Mouse (Mus musculus) ES-E14 (cell line): ENCODE measurements around the gene Rps6kl1. TPM values are rescaled to one million over a fixed set of nuclear protein-coding genes. Genes with fewer than 3 reads are reported as not detected.
A peak's percentile ranks its signal among the peaks of the same experiment; 100 is the strongest.

ENCODE experiments used
- DNase-seq: peaks from one replicate; pipeline ENCODE4 v3.0.0-alpha.2; 2013; ENCODE audit warnings: low read depth, low spot score
- H3K27ac ChIP-seq: 2 replicates; pipeline ENCODE4 v1.5.1; 2012; ENCODE audit warnings: low read depth, mild to moderate bottlenecking, low read length, moderate library complexity, mixed read lengths; ENCODE audit not compliant: poor library complexity, insufficient read depth, severe bottlenecking
- H3K36me3 ChIP-seq: 2 replicates; pipeline ENCODE4 v1.6.1; 2012; ENCODE audit warnings: mild to moderate bottlenecking, low read length, moderate library complexity, mixed read lengths; ENCODE audit not compliant: control insufficient read depth, poor library complexity, insufficient read depth, severe bottlenecking
- H3K4me1 ChIP-seq, 2 experiments: fragments of 150-350 bp in 1 of 2; sonication (generic) in 1 of 2; 2 replicates each; pipeline ENCODE4 v1.6.1; 2012; ENCODE audit warnings: low read length in 2 of 2, mild to moderate bottlenecking in 1 of 2, mixed read lengths in 1 of 2; ENCODE audit not compliant: control insufficient read depth in 2 of 2, insufficient read depth in 2 of 2, poor library complexity in 1 of 2
- H3K4me3 ChIP-seq, 2 experiments: fragments of 150-350 bp in 1 of 2; sonication (generic) in 1 of 2; 2 replicates each; pipeline ENCODE4 v1.5.1; 2012; ENCODE audit warnings: low read length in 2 of 2, low read depth in 1 of 2, mild to moderate bottlenecking in 1 of 2, mixed read lengths in 1 of 2; ENCODE audit not compliant: insufficient read depth in 1 of 2, poor library complexity in 1 of 2, severe bottlenecking in 1 of 2
- H3K9ac ChIP-seq: 2 replicates; pipeline ENCODE4 v1.6.1; 2012; ENCODE audit warnings: low read depth, mild to moderate bottlenecking, low read length, mixed read lengths; ENCODE audit not compliant: poor library complexity, insufficient read depth, severe bottlenecking
- H3K9me3 ChIP-seq: fragments of 150-350 bp; sonication (generic); 2 replicates; pipeline ENCODE4 v1.6.1; 2012; ENCODE audit warnings: low read depth, mild to moderate bottlenecking, low read length; ENCODE audit not compliant: control insufficient read depth, insufficient read depth
- CHD2 ChIP-seq: IDR thresholded peaks from 2 replicates; pipeline ENCODE4 v1.6.1; 2014; ENCODE audit warnings: mild to moderate bottlenecking, low read depth, low read length, inconsistent platforms
- HCFC1 ChIP-seq: IDR thresholded peaks from 2 replicates; pipeline ENCODE4 v1.6.1; 2012; ENCODE audit warnings: low read length, inconsistent platforms, borderline replicate concordance; ENCODE audit not compliant: insufficient read depth
- MAFK ChIP-seq: IDR thresholded peaks from 2 replicates; pipeline ENCODE4 v1.6.1; 2014; ENCODE audit warnings: mild to moderate bottlenecking, low read depth, low read length, inconsistent platforms; ENCODE audit not compliant: insufficient read depth
- ZC3H11A ChIP-seq: IDR thresholded peaks from 2 replicates; pipeline ENCODE4 v1.6.1; 2012; ENCODE audit warnings: low read depth, mild to moderate bottlenecking, inconsistent platforms, low read length, borderline replicate concordance
- ZNF384 ChIP-seq: IDR thresholded peaks from 2 replicates; pipeline ENCODE4 v1.6.1; 2012; ENCODE audit warnings: low read depth, low read length, inconsistent platforms
- in situ Hi-C, 2 experiments: fragments of 600-800 bp; cut with MboI; formaldehyde crosslinking; loops; one replicate each; pipeline ENCODE4 v1.15.1; 2025; ENCODE audit warnings: low sequenced_read_pairs in 2 of 2, inconsistent platforms in 1 of 2; ENCODE audit not compliant: unreplicated experiment in 2 of 2
- total RNA-seq: library from RNA; depleted of rRNA; stranded (reverse); fragments of 300-350 nt; gene quantifications from 2 replicates; pipeline ENCODE4 v1.2.3, GENCODE M21; 2012

The Rps6kl1 gene
- total RNA-seq, 1 experiment, result 4.0 TPM

DNA sequence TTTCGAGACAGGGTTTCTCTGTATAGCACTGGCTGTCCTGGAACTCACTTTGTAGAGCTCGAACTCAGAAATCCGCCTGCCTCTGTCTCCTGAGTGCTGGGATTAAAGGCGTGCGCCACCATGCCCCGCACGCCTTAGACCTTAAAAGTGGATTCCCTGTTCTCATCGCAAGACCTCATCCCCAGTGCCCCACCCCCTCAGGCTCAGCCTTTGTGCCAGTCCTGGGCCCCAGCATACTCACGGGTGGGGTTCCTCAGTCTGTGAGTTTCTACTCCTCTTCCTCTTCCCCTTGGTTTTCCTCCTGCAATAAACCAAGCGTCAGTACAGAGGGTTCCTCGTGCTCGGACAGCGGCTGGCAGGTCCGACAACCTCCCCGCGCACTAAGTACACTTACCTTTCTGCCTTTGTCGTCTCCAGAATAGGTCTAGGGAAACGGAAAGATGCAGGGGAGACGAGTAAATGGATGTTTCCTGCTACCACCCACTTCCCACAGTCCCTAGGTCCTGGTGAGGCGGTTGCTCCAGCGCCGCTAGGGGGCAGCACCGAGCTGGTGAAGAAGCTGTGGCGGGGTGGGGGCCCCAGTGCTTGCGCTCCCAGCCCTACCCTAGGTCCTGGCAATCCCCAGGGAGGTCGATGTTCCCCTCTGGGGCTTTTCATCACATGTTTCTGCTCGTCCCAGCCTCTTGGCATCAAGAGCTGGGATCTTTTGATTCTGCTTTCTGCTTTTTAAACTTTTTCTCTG lies 18.2 kb upstream of the Rps6kl1 start:
- H3K27ac ChIP-seq, result no peak overlapping the region
- TF ChIP-seq MAFK (no peak), ZNF384 (no peak), HCFC1 (no peak), ZC3H11A (no peak), CHD2 (no peak)
- no peaks in the 10 kb centered on the region for H3K9me3 ChIP-seq
- DNase-seq, result peak; percentile 75
- peaks cover 0 to 4% of the 10 kb centered on the region in 2 experiments; a peak in 1 of 4 replicates for H3K4me1 ChIP-seq
- H3K36me3 ChIP-seq, result no peaks in the 10 kb centered on the region
- H3K4me3 ChIP-seq, result peak overlapping the region; percentile 59 to 70
- peak overlapping the region; percentile 57 for H3K9ac ChIP-seq
- in situ Hi-C loops, result no loop called here

DNA sequence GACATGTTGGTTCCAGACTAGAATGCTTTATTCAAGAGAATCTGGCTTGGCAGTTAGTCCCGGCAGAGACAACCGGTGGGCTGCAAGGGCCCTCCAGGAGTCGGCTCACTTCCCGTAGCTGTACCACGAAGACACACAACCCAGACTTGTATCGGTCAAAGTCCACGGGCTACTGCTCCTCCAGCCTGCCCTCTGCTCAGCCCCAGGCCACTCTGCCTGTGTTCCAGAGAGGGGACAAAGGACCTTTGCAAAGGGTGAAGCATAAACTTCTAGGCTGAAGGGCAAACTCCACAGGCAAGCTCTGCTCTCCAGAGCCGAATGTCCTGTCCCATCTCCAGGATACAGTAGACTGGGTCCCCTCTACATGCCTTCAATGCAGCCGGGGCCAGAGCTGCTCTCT lies 15.6 kb upstream of the Rps6kl1 start:
- Histone ChIP-seq H3K27ac (no peak overlapping the region), H3K9me3 (no peaks in the 10 kb centered on the region), H3K4me3 (no peak overlapping the region), H3K4me1 (peaks cover 0 to 4% of the 10 kb centered on the region in 2 experiments; a peak in 1 of 4 replicates), H3K36me3 (no peaks in the 10 kb centered on the region), H3K9ac (no peak overlapping the region)
- no peak for DNase-seq
- TF ChIP-seq CHD2, result no peak
- TF ChIP-seq ZC3H11A, result no peak
- no peak for TF ChIP-seq ZNF384
- no peak for TF ChIP-seq MAFK
- no peak for TF ChIP-seq HCFC1
- in situ Hi-C loops, result no loop called here

DNA sequence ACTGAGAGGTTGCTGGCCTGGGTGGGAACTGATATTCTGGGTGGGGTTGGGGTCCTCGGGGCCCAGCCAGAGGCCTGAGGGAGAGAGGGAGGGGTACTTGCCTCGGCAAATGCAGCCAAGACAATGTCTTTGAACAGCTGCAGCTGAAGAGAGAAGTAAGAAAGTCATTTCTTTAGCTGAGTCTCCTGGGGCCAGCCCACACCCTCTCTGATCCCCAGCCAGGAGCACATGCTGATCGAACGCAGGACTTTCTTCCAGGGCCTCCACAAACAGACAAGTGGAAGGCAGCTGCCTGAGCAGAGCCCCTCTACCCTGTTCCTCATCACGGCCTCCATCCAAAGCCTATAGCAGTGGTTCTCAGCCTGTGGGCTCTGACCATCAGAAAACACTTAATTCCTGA lies 13.9 kb upstream of the Rps6kl1 start:
- in situ Hi-C loops, result no loop called here
- Histone ChIP-seq H3K9me3 (no peaks in the 10 kb centered on the region), H3K27ac (no peak overlapping the region), H3K9ac (no peak overlapping the region), H3K36me3 (no peaks in the 10 kb centered on the region), H3K4me1 (peaks cover 0 to 4% of the 10 kb centered on the region in 2 experiments; a peak in 1 of 4 replicates), H3K4me3 (no peak overlapping the region)
- TF ChIP-seq MAFK (no peak), ZC3H11A (no peak), HCFC1 (no peak), CHD2 (no peak), ZNF384 (no peak)
- DNase-seq, result no peak

DNA sequence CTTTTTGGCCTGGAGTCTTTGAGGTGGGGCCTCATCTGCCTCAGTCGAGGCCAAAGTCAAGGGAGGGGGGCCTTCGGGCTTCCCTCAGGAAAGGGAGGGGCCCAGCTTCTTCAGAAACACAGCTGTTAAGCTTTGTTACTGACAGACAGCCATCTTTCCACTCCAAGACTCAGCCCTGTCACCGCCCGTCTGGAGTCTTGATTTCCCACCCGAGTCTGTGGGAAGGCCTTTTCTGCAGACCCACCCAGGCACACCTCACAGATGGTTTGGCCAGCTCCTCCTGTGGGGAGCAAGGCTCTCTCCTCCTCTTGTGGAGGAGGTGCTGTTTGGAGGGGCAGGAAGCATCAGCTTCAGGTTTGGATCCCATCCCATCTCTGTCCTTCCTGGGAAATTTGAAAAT lies 8.5 kb upstream of the Rps6kl1 start:
- TF ChIP-seq MAFK (no peak), ZC3H11A (no peak), HCFC1 (no peak), CHD2 (no peak), ZNF384 (no peak)
- H3K27ac ChIP-seq, result no peak overlapping the region

DNA sequence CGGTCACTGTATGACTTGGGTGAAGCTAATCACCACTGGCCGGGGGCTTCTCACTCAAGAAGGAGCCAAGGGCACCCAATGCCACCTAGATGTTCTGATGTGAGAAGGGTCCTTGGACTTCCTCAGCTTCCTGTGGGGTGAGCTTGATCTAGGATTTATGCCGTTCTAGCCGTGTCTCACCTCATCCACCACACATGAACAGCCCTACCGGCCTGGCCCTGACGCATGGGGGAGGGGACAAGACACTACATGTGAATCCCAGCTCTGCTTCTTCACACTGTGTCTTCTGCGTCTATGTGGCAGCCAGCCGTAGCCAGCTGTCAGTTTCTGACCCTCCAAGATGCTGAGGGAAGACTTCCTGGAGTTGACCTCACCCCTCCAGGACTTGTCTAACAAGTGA lies 7.7 kb upstream of the Rps6kl1 start:
- Histone ChIP-seq H3K4me3 (no peak overlapping the region), H3K27ac (no peak overlapping the region), H3K36me3 (no peaks in the 10 kb centered on the region), H3K9me3 (no peaks in the 10 kb centered on the region), H3K4me1 (peaks cover 0 to 2% of the 10 kb centered on the region in 2 experiments; a peak in 1 of 4 replicates), H3K9ac (no peak overlapping the region)
- DNase-seq, result no peak
- no peak for TF ChIP-seq HCFC1
- no peak for TF ChIP-seq MAFK
- no peak for TF ChIP-seq ZNF384
- no peak for TF ChIP-seq CHD2
- TF ChIP-seq ZC3H11A, result no peak
- in situ Hi-C loops, result no loop called here

More for the DNA sequence above, 8.5 kb upstream of the Rps6kl1 start:
- H3K36me3 ChIP-seq, result no peaks in the 10 kb centered on the region
- in situ Hi-C loops, result no loop called here
- H3K9ac ChIP-seq, result no peak overlapping the region
- peaks cover 0 to 2% of the 10 kb centered on the region in 2 experiments; a peak in 1 of 4 replicates for H3K4me1 ChIP-seq
- H3K9me3 ChIP-seq, result no peaks in the 10 kb centered on the region
- no peak overlapping the region for H3K4me3 ChIP-seq
- DNase-seq, result no peak
